Mouse (Mus musculus) erythroblast, embryonic 14.5 days (primary cell): ENCODE measurements around the gene Ncor1.

Experiments used
- GATA1 ChIP-seq: IDR thresholded peaks from 2 replicates; pipeline ENCODE4 v1.6.1; 2012; ENCODE audit warnings: low read length, inconsistent platforms, mixed read lengths
- TAL1 ChIP-seq: IDR thresholded peaks from 3 replicates; pipeline ENCODE4 v1.6.1; 2012; ENCODE audit warnings: low read length, inconsistent platforms, mixed read lengths

DNA sequence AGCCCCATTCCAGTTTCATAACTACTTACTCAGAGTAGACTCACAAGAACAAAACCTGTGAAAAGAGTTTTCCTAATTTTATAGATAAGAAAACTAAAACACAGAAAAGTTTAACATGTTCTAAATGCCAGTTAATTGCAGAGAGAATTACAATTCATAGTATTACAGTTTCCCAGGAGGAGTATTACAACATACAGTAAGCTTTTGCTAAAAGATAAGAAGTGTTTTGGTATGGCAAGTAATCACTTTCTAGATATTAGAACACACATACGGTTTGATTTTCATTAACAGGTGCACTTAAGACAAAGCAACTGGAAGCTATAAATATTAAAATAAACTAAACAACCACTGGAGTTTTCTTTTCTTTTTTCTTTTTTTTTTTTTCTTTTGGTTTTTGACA is 3.1 kb downstream of the Ncor1 start:
- TF ChIP-seq GATA1: no peak
- no peak for TF ChIP-seq TAL1
